Mouse (Mus musculus): ENCODE measurements around the gene Snap91.

DNA sequence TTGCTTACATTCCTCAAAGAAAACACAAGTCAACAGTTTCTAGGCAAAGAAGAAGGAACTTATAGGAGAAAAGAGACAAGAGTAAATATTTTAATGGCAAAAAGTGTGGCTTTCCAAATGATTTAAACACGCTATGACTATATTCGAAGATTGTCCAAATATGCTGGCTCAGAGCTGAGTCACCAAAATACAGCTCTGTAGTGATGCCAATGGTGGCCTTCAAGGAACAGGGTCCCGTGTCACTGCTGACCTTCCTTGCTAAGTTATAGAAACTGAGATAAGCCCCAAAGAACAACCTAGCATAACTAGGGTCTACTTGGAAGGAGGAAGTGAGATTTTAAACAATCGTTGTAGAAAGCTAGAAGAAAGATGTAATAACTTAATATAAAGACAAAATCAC lies 6.8 kb downstream of the Snap91 start:
- no peak for TF ChIP-seq POLR2A (IDR thresholded peaks at IDR 0.05; ENCODE audit: insufficient read depth, low read depth, low read length)
- no peak for TF ChIP-seq CTCF (IDR thresholded peaks at IDR 0.05)

Data from heart, adult 2 months (tissue).